Mouse (Mus musculus) ES-E14 (cell line): Measurements from ENCODE around the gene Ovol3. TPM values are rescaled to one million over a fixed set of nuclear protein-coding genes. Genes with fewer than 3 reads are reported as not detected.

Experiments used
- DNase-seq: peaks from one replicate; pipeline ENCODE4 v3.0.0-alpha.2; 2013; ENCODE audit warnings: low read depth, low spot score
- H3K27ac ChIP-seq: 2 replicates; pipeline ENCODE4 v1.5.1; 2012; ENCODE audit warnings: low read depth, mild to moderate bottlenecking, low read length, moderate library complexity, mixed read lengths; ENCODE audit not compliant: poor library complexity, insufficient read depth, severe bottlenecking
- H3K36me3 ChIP-seq: 2 replicates; pipeline ENCODE4 v1.6.1; 2012; ENCODE audit warnings: mild to moderate bottlenecking, low read length, moderate library complexity, mixed read lengths; ENCODE audit not compliant: control insufficient read depth, poor library complexity, insufficient read depth, severe bottlenecking
- H3K4me1 ChIP-seq, 2 experiments: fragments of 150-350 bp in 1 of 2; sonication (generic) in 1 of 2; 2 replicates each; pipeline ENCODE4 v1.6.1; 2012; ENCODE audit warnings: low read length in 2 of 2, mild to moderate bottlenecking in 1 of 2, mixed read lengths in 1 of 2; ENCODE audit not compliant: control insufficient read depth in 2 of 2, insufficient read depth in 2 of 2, poor library complexity in 1 of 2
- H3K4me3 ChIP-seq, 2 experiments: fragments of 150-350 bp in 1 of 2; sonication (generic) in 1 of 2; 2 replicates each; pipeline ENCODE4 v1.5.1; 2012; ENCODE audit warnings: low read length in 2 of 2, low read depth in 1 of 2, mild to moderate bottlenecking in 1 of 2, mixed read lengths in 1 of 2; ENCODE audit not compliant: insufficient read depth in 1 of 2, poor library complexity in 1 of 2, severe bottlenecking in 1 of 2
- H3K9ac ChIP-seq: 2 replicates; pipeline ENCODE4 v1.6.1; 2012; ENCODE audit warnings: low read depth, mild to moderate bottlenecking, low read length, mixed read lengths; ENCODE audit not compliant: poor library complexity, insufficient read depth, severe bottlenecking
- H3K9me3 ChIP-seq: fragments of 150-350 bp; sonication (generic); 2 replicates; pipeline ENCODE4 v1.6.1; 2012; ENCODE audit warnings: low read depth, mild to moderate bottlenecking, low read length; ENCODE audit not compliant: control insufficient read depth, insufficient read depth
- CHD2 ChIP-seq: IDR thresholded peaks from 2 replicates; pipeline ENCODE4 v1.6.1; 2014; ENCODE audit warnings: mild to moderate bottlenecking, low read depth, low read length, inconsistent platforms
- HCFC1 ChIP-seq: IDR thresholded peaks from 2 replicates; pipeline ENCODE4 v1.6.1; 2012; ENCODE audit warnings: low read length, inconsistent platforms, borderline replicate concordance; ENCODE audit not compliant: insufficient read depth
- MAFK ChIP-seq: IDR thresholded peaks from 2 replicates; pipeline ENCODE4 v1.6.1; 2014; ENCODE audit warnings: mild to moderate bottlenecking, low read depth, low read length, inconsistent platforms; ENCODE audit not compliant: insufficient read depth
- ZC3H11A ChIP-seq: IDR thresholded peaks from 2 replicates; pipeline ENCODE4 v1.6.1; 2012; ENCODE audit warnings: low read depth, mild to moderate bottlenecking, inconsistent platforms, low read length, borderline replicate concordance
- ZNF384 ChIP-seq: IDR thresholded peaks from 2 replicates; pipeline ENCODE4 v1.6.1; 2012; ENCODE audit warnings: low read depth, low read length, inconsistent platforms
- in situ Hi-C, 2 experiments: fragments of 600-800 bp; cut with MboI; formaldehyde crosslinking; loops; one replicate each; pipeline ENCODE4 v1.15.1; 2025; ENCODE audit warnings: low sequenced_read_pairs in 2 of 2, inconsistent platforms in 1 of 2; ENCODE audit not compliant: unreplicated experiment in 2 of 2
- total RNA-seq: library from RNA; depleted of rRNA; stranded (reverse); fragments of 300-350 nt; gene quantifications from 2 replicates; pipeline ENCODE4 v1.2.3, GENCODE M21; 2012

Ovol3 gene
- total RNA-seq, 1 experiment: not detected

GRCm38 (mm10) chr7:30233387-30233786 is 2.1 kb downstream of the Ovol3 start:
- Histone ChIP-seq H3K36me3 (peaks cover 12% of the 10 kb centered on the region; the same call in 1 of the 2 replicates), H3K9me3 (no peaks in the 10 kb centered on the region), H3K9ac (peak overlapping the region; percentile 78), H3K4me1 (peaks cover 0 to 8% of the 10 kb centered on the region in 2 experiments; a peak in 1 of 4 replicates), H3K4me3 (peak overlapping the region; percentile 81 to 84), H3K27ac (0 out of 2 replicates have a peak overlapping the region, but pooled peaks have one; percentile 26)
- in situ Hi-C loops: no loop called here
- no peak for TF ChIP-seq ZNF384
- no peak for TF ChIP-seq CHD2
- no peak for DNase-seq

GRCm38 (mm10) chr7:30232631-30233148 is 2.8 kb downstream of the Ovol3 start:
- H3K4me1 ChIP-seq: peaks cover 0 to 8% of the 10 kb centered on the region in 2 experiments; a peak in 1 of 4 replicates
- H3K36me3 ChIP-seq: peaks cover 14% of the 10 kb centered on the region; the same call in 1 of the 2 replicates
- no peaks in the 10 kb centered on the region for H3K9me3 ChIP-seq
- peak overlapping the region; percentile 37 for H3K27ac ChIP-seq
- H3K4me3 ChIP-seq: peak overlapping the region; percentile 81 to 84
- TF ChIP-seq CHD2 (no peak), ZC3H11A (no peak), HCFC1 (no peak), MAFK (no peak), ZNF384 (no peak)
- DNase-seq: peak; percentile 69
- H3K9ac ChIP-seq: peak overlapping the region; percentile 88
- in situ Hi-C loops: no loop called here

- DNase-seq: peak; percentile 97
- peaks cover 15% of the 10 kb centered on the region; the same call in 1 of the 2 replicates for H3K36me3 ChIP-seq
- in situ Hi-C loops: no loop called here
- H3K27ac ChIP-seq: peak within 1 kb of the TSS; percentile 95
- TF ChIP-seq ZC3H11A (no peak), MAFK (0 out of 2 replicates have a peak, but pooled peaks have one; percentile 16), CHD2 (peak; percentile 88), HCFC1 (peak; percentile 76), ZNF384 (peak; percentile 98)
- H3K4me1 ChIP-seq: peaks cover 0 to 8% of the 10 kb centered on the region in 2 experiments; a peak in 1 of 4 replicates
- peak within 1 kb of the TSS; percentile 92 for H3K9ac ChIP-seq
- H3K4me3 ChIP-seq: peak within 1 kb of the TSS; percentile 81 to 89
- no peaks in the 10 kb centered on the region for H3K9me3 ChIP-seq
These were observed 3.7 kb downstream of the Ovol3 start, which contains the start of the genes Polr2i and Tbcb for GRCm38 (mm10) chr7:30231669-30232454. Gene Polr2i, plus strand, starts transcription at chr7:30231948. Gene Tbcb, minus strand, starts transcription at chr7:30232272.

- Histone ChIP-seq H3K9ac (peak overlapping the region; percentile 74), H3K27ac (no peak overlapping the region), H3K4me3 (peak overlapping the region; percentile 81 to 89), H3K9me3 (no peaks in the 10 kb centered on the region), H3K4me1 (peaks cover 0 to 8% of the 10 kb centered on the region in 2 experiments; a peak in 1 of 4 replicates), H3K36me3 (peaks cover 18% of the 10 kb centered on the region)
- TF ChIP-seq MAFK: no peak
- no peak for TF ChIP-seq HCFC1
- TF ChIP-seq CHD2: no peak
- in situ Hi-C loops: no loop called here
- no peak for DNase-seq
These were observed 4.2 kb downstream of the Ovol3 start for GRCm38 (mm10) chr7:30231328-30231668.
